Comparison of ENCODE assay signal across 8 mouse cellular contexts in genomic region chr3:96905592-96905991, GRCm38 (mm10). TPM values are rescaled to one million over a fixed set of nuclear protein-coding genes. Genes with fewer than 3 reads are reported as not detected.
A peak's percentile ranks its signal among the peaks of the same experiment; 100 is the strongest.
DNase-seq lines count a peak whose midpoint lies in the region; ATAC-seq and TF ChIP-seq lines count a peak whose summit lies in the region.

No protein-coding gene starts in this region.

- H3ac ChIP-seq in myocyte (ENCODE audit: control insufficient read depth, insufficient read length): peak overlapping the region; percentile 3

- H3K27ac ChIP-seq in embryonic fibroblast, embryonic 13.5 days (ENCODE audit: insufficient read depth, low read length): no peak overlapping the region
- no peak overlapping the region for H3K27ac ChIP-seq in intestine, postnatal 0 days (ENCODE audit: low read depth, low read length)

- H3K36me3 ChIP-seq in intestine, postnatal 0 days (ENCODE audit: control insufficient read depth, insufficient read depth): no peaks in the 10 kb centered on the region
- no peaks in the 10 kb centered on the region for H3K36me3 ChIP-seq in myocyte (ENCODE audit: control insufficient read depth, insufficient read depth)

- DNase-seq in lung, adult 2 months: no peak
- no peak for DNase-seq in lung, postnatal 25 days (ENCODE audit: low spot score)
- DNase-seq in cerebellum, postnatal 10 days: no peak
- no peak for DNase-seq in spleen, postnatal 4 days (ENCODE audit: low spot score in 2 of 2)
- no peak for DNase-seq in spleen, adult 18-20 months

- 31% methylated on average over 9 of the region's 9 CpGs for WGBS in lung, adult 2 months
- WGBS in intestine, postnatal 0 days: 36% methylated on average over 9 of the region's 9 CpGs

- TF ChIP-seq CTCF in lung, adult 2 months (IDR thresholded peaks at IDR 0.05; ENCODE audit: insufficient read depth, low read length): no peak
- no peak for TF ChIP-seq CTCF in embryonic fibroblast, embryonic 13.5 days (IDR thresholded peaks at IDR 0.05; ENCODE audit: borderline replicate concordance, insufficient read depth, low read length)
- no peak for TF ChIP-seq CTCF in intestine, postnatal 0 days (IDR thresholded peaks at IDR 0.05; ENCODE audit: low read depth)

- peak overlapping the region; percentile 76 for H3K4me3 ChIP-seq in lung, adult 2 months (replicated peaks; ENCODE audit: extremely low read depth, low read depth, low read length)
- H3K4me3 ChIP-seq in embryonic fibroblast, embryonic 13.5 days (ENCODE audit: insufficient read depth, low read length): peak overlapping the region; percentile 94
- peak overlapping the region; percentile 79 for H3K4me3 ChIP-seq in intestine, postnatal 0 days (ENCODE audit: low read depth, low read length)
- H3K4me3 ChIP-seq in myocyte: peak overlapping the region; percentile 87

- H3K9me3 ChIP-seq in intestine, postnatal 0 days (ENCODE audit: control insufficient read depth): no peaks in the 10 kb centered on the region

- peak overlapping the region; percentile 95 for H3K4me2 ChIP-seq in intestine, postnatal 0 days (replicated peaks; ENCODE audit: low read depth)
- peak overlapping the region; percentile 98 for H3K4me2 ChIP-seq in myocyte (ENCODE audit: low read depth)

- H3K4me1 ChIP-seq in lung, adult 2 months (ENCODE audit: control insufficient read depth, insufficient read depth, low read length): no peaks in the 10 kb centered on the region; the same call in 1 of the 2 replicates
- peaks cover 3% of the 10 kb centered on the region; the same call in 1 of the 2 replicates for H3K4me1 ChIP-seq in embryonic fibroblast, embryonic 13.5 days (ENCODE audit: control insufficient read depth, insufficient read depth, low read length)
- peaks cover 4% of the 10 kb centered on the region; the same call in 1 of the 2 replicates for H3K4me1 ChIP-seq in intestine, postnatal 0 days (replicated peaks; ENCODE audit: control insufficient read depth, insufficient read depth, low read length)

- peaks cover 2% of the 10 kb centered on the region for H3K79me2 ChIP-seq in myocyte (ENCODE audit: control insufficient read depth, insufficient read depth)

- peak overlapping the region; percentile 90 for H3K9ac ChIP-seq in intestine, postnatal 0 days (ENCODE audit: low read depth, low read length)

- no peak for ATAC-seq in intestine, postnatal 0 days

- TF ChIP-seq POLR2A in lung, adult 2 months (IDR thresholded peaks at IDR 0.05; ENCODE audit: borderline replicate concordance, extremely low read depth, low read depth, low read length): no peak
- TF ChIP-seq POLR2A in embryonic fibroblast, embryonic 13.5 days (IDR thresholded peaks at IDR 0.05; ENCODE audit: low read depth, low read length): no peak
- TF ChIP-seq POLR2A in myocyte (IDR thresholded peaks at IDR 0.05; ENCODE audit: insufficient read length, low read depth): no peak

- H3K27me3 ChIP-seq in intestine, postnatal 0 days (replicated peaks; ENCODE audit: control insufficient read depth, insufficient read depth, low read length): no peaks in the 10 kb centered on the region
- H3K27me3 ChIP-seq in myocyte (ENCODE audit: control insufficient read depth, insufficient read depth, insufficient read length): peaks cover 7% of the 10 kb centered on the region

TF ChIP-seq in myocyte, 11 proteins besides CTCF, POLR2A, EP300 and RAD21:
- TF ChIP-seq TCF3 (IDR thresholded peaks at IDR 0.05; ENCODE audit: insufficient read length, low read depth): no peak
- no peak for TF ChIP-seq CEBPB (IDR thresholded peaks at IDR 0.05; ENCODE audit: insufficient read depth, poor library complexity, severe bottlenecking)
- no peak for TF ChIP-seq REST (IDR thresholded peaks at IDR 0.05; ENCODE audit: insufficient read depth, insufficient read length)
- TF ChIP-seq MYOD1 (IDR thresholded peaks at IDR 0.05; ENCODE audit: control insufficient read depth in 1 of 3, insufficient read length in 2 of 3, low read depth in 2 of 3): no peak
- no peak for TF ChIP-seq E2F4 (IDR thresholded peaks at IDR 0.05; ENCODE audit: insufficient read depth)
- no peak for TF ChIP-seq SRF (IDR thresholded peaks at IDR 0.05; ENCODE audit: control insufficient read depth, insufficient read length, low read depth)
- TF ChIP-seq POLR2AphosphoS2 (IDR thresholded peaks at IDR 0.05; ENCODE audit: insufficient read length, low read depth): no peak
- TF ChIP-seq USF1 (IDR thresholded peaks at IDR 0.05; ENCODE audit: low read depth): no peak
- no peak for TF ChIP-seq TCF12 (IDR thresholded peaks at IDR 0.05; ENCODE audit: insufficient read depth, poor library complexity, severe bottlenecking)
- no peak for TF ChIP-seq MAX (IDR thresholded peaks at IDR 0.05; ENCODE audit: low read depth)
- no peak for TF ChIP-seq MYOG (IDR thresholded peaks at IDR 0.05; ENCODE audit: control insufficient read depth in 1 of 3, insufficient read depth in 1 of 3, insufficient read length in 2 of 3, low read depth in 2 of 3)
TF ChIP-seq in myocyte: peak in this region for 0.

RNA-seq across cellular contexts. Expression of gene Gpr89, which starts 0.4 kb away (rescaled TPM):
- polyA plus RNA-seq in lung, adult 2 months (2012; rRNA removed): 8.7 and 15.1 TPM in 2 replicates
- 28.9 and 33.4 TPM in 2 replicates for polyA plus RNA-seq in embryonic fibroblast, embryonic 13.5 days (2011; ENCODE audit: insufficient read length, low read depth, missing spikeins)
- 76.6 and 84.7 TPM in 2 replicates for polyA plus RNA-seq in intestine, postnatal 0 days (2015; fragmentation: Nextera tagmentation; extraction: Ambion mirVana)
- polyA plus RNA-seq in myocyte (2012; fragmentation: generic; extraction: Trizol): 19.2 TPM

RNA-seq across cellular contexts. Expression of gene Gja5, which starts 1.1 kb away (rescaled TPM):
- polyA plus RNA-seq in lung, adult 2 months (2012; rRNA removed): 37.5 and 42.5 TPM in 2 replicates
- 0.47 TPM in 1 of 2 replicates, not detected in the other for polyA plus RNA-seq in embryonic fibroblast, embryonic 13.5 days (2011; ENCODE audit: insufficient read length, low read depth, missing spikeins)
- polyA plus RNA-seq in intestine, postnatal 0 days (2015; fragmentation: Nextera tagmentation; extraction: Ambion mirVana): 5.3 and 6.6 TPM in 2 replicates
- polyA plus RNA-seq in myocyte (2012; fragmentation: generic; extraction: Trizol): 14.7 TPM

RNA-seq across cellular contexts. Expression of gene Gja8, which starts 20.2 kb away (rescaled TPM):
- not detected in 2 replicates for polyA plus RNA-seq in lung, adult 2 months (2012; rRNA removed)
- polyA plus RNA-seq in embryonic fibroblast, embryonic 13.5 days (2011; ENCODE audit: insufficient read length, low read depth, missing spikeins): not detected in 2 replicates
- polyA plus RNA-seq in intestine, postnatal 0 days (2015; fragmentation: Nextera tagmentation; extraction: Ambion mirVana): 0.03 and 0.04 TPM in 2 replicates
- under 0.01 TPM for polyA plus RNA-seq in myocyte (2012; fragmentation: generic; extraction: Trizol)
